Mouse (Mus musculus): Measurements from ENCODE around the gene Mns1.
"Not testable (repeated sequence)": the region's sequence is repeated elsewhere in the genome, so short reads cannot be mapped to it uniquely, and the experiment has no call there.

The Mns1 gene

DNA sequence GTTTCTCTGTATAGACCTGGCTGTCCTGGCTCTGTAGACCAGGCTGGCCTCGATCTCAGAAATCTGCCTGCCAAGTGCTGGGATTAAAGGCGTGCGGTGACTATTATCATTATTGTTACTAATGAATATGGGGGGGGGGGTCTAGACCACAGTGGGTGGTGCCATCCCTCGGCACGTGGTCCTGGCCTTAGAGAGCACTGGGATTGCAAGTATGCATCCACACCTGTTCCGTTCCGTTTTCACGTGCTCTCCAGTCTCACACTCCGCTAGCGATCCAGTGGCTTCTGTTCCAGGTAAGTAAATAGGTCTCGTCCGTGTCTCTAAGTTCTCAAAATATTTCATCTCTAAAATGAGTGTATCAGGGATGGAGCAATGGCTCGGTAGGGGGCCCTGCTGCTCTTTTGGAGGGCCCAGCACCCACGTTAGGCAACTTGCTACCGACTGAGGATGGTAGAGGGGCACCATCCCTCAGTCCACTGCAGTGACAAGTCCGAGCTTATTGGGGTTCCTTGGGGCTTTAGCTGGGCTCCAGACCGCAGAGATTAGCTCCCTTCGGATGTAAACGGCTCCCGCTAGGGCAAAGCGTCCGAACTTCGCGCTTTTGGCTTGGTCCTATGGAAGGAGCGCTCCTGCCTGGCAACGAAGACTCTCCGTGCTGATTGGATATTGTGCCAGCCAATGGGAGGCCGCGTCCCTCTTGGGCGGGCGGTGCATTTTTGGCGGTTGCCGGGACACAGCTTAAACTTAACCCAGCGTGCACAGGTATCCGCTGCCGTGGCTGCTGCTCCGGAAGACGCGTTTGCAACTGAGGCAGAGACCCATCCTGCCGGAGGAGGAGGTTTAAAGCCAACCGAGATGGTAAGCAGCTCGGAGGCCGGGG lies at the start of gene Mns1:
Mns1 (plus strand) TSS at position 190 of the 880 bp plus-strand sequence.
- peak; percentile 91 to 93 for DNase-seq (ENCODE audit: low spot score in 2 of 2)

GRCm38 (mm10) chr9:72388934-72389333 lies 48.9 kb upstream of the Mns1 start:
- DNase-seq (ENCODE audit: low spot score in 2 of 2) = no peak

GRCm38 (mm10) chr9:72389431-72390002 lies 48.3 kb upstream of the Mns1 start:
- no peak for DNase-seq (ENCODE audit: low spot score in 2 of 2)

- no peak for DNase-seq (ENCODE audit: low spot score in 2 of 2)
Measured at GRCm38 (mm10) chr9:72390321-72391077, 47.3 kb upstream of the Mns1 start.

DNA sequence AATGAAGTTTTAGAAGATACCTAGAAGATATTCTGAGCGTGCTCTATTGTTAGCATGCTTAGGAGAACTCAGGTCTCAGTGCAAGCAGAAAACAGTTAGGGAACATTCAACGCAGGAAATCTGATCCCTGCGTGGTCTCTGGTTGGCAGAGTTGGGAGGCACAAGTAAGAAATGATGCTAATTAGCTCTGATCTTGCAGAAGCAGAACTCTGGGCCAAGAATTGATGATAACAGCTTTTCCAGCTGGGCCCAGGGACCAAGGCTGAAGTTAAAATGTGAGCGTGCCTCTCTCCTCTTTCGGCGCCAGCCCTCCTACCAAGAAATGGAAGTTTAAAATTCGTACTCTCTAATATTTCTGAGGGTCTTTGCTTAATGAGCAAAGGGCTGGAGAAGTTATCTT lies 45.1 kb upstream of the Mns1 start:
- DNase-seq (ENCODE audit: low spot score in 2 of 2) = no peak

GRCm38 (mm10) chr9:72393238-72393637 lies 44.6 kb upstream of the Mns1 start:
- DNase-seq (ENCODE audit: low spot score in 2 of 2) = no peak

GRCm38 (mm10) chr9:72393869-72394341 lies 43.9 kb upstream of the Mns1 start:
- no peak for DNase-seq (ENCODE audit: low spot score in 2 of 2)

DNA sequence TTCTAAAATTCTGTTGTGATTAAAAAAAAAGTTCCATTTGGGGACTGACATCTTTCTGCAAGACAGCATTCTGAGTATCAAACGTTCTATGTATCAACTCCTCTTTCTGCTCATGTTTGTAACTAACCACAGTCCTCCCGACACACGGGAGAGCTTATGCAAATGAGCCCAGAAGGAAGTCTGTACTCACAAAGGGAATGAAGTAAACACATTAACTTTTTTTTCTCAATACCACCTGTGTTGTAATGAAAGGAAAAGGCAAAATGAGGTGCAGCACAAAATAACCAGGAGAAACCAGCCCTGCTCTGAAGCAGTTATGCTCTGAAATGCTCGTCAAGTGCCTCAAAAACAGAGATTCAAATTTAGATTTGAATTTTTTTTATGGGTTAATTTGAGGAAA lies 37.7 kb upstream of the Mns1 start:
- no peak for DNase-seq (ENCODE audit: low spot score in 2 of 2)

DNA sequence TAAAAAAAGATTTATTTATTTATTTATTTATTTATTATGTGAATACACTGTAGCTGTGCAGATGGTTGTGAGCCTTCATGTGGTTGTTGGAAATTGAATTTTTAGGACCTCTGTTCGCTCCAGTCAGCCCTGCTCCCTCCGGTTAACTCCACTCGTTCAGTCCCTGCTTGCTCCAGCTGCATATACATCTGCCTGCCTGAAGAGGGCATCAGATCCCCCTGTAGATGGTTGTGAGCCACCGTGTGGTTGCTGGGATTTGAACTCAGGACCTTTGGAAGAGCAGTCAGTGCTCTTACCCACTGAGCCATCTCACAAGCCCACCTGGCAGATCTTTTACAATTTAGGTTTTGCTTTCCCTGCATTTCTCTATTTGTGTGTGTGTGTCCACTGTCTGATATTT lies 36.0 kb upstream of the Mns1 start:
- DNase-seq (ENCODE audit: low spot score in 2 of 2) = not testable (repeated sequence)

DNA sequence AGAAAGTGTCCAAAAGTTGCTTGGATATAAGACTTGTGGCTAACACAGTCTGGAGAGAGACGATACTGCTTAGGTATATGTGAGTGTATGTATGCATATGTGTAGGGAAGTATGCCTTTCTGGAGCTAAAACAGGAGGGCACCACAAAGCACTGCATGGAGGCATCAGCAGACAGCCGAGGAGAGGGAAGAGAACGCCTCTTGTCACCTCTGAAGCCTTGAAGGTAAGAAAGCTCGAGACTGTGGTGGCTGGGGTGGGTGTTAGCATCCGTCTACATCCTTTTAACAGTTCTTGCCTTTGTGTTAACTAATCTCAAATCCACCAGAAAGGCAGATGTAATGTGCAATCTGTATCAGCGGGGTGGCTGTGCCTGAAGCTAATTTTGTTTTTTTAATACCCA lies 34.4 kb upstream of the Mns1 start:
- no peak for DNase-seq (ENCODE audit: low spot score in 2 of 2)

GRCm38 (mm10) chr9:72404446-72404845 lies 33.4 kb upstream of the Mns1 start:
- no peak for DNase-seq (ENCODE audit: low spot score in 2 of 2)

GRCm38 (mm10) chr9:72404934-72405333 lies 32.9 kb upstream of the Mns1 start:
- DNase-seq (ENCODE audit: low spot score in 2 of 2) = no peak

GRCm38 (mm10) chr9:72405882-72406638 lies 31.8 kb upstream of the Mns1 start:
- DNase-seq (ENCODE audit: low spot score in 2 of 2) = no peak

DNA sequence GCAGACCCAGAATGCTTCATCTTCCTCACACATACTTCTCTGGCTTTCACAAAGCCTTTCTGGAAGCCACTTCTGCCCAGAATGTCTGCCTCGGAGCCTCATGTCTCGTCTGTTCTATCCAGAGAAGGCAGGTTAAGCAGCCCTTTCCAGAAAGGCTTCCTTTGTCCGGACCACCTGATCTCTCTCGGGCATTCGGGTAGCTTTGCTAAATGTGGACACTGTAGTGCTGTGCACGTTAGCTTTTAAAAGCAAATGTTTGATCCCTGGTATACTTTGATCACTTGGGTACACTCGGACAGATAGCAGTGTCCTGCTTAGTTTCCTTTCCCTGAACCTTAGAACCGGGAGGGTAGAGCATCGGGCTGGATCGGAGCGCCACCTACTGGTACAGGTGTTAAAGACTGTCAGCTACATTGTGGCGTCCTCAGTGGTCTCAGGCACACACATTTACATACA lies 29.7 kb upstream of the Mns1 start:
- peak; percentile 60 to 73 for DNase-seq (ENCODE audit: low spot score in 2 of 2)

- DNase-seq (ENCODE audit: low spot score in 2 of 2) = peak; percentile 56 to 71
Measured at GRCm38 (mm10) chr9:72409381-72410225, 28.2 kb upstream of the Mns1 start.

DNA sequence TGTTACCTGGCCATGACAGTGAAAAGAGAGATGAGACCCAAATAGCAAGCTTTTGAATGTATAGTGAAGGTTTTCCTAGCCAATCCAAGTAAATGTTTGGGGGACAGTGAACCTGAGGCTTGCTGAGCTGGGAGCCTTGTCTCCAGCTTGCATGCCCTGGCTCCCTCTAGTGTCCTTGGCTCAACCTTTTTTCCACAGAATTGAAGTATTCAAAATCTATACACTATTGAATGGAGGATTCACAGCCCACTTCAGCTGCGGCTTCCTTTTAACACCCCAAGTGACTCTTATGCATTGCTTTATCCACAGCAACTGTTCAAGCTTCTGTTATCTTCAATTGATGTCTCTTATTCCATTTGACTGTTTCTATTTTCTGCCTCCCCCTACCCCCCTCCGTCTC lies 26.1 kb upstream of the Mns1 start:
- DNase-seq (ENCODE audit: low spot score in 2 of 2) = no peak

- DNase-seq (ENCODE audit: low spot score in 2 of 2) = no peak
Measured at GRCm38 (mm10) chr9:72418443-72418842, 19.4 kb upstream of the Mns1 start.

DNA sequence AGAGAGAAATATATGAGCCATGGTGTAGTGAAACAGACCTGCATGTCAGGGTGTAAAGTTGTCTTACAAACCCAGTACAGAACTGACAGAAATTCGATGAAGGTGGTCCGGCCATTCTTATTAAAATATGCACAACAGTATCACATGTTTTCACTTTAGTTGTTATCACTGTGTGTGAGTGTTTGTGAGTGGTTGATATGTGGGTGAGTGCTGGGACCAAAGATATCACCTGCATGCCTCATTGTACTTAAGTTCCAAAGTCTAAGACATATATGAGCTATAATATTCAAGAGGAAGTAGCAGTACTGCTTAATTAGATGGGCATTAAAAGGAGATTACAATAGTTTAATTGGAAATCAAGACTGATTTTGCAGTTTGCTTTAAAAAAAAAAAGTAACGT lies 17.3 kb upstream of the Mns1 start:
- no peak for DNase-seq (ENCODE audit: low spot score in 2 of 2)

DNA sequence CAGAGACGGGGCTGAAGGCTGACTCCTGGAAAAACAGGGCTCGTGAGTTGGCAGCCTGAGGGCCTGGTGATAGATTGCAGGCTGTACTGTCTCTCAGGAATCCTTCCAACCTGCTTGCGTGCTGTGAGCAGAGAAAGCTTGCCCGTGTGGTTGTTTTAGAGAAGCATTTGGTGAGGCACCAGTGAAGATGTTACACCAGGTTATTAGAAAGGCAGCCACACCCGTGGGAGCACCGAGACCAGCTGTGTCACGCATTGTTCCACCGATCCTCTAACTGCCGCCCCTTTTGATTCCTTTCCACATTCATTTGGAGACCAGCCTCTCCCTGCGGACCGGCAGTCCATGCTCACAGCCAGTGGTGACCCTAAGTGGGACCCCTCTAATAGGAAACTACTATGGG lies 15.5 kb upstream of the Mns1 start:
- no peak for DNase-seq (ENCODE audit: low spot score in 2 of 2)

DNA sequence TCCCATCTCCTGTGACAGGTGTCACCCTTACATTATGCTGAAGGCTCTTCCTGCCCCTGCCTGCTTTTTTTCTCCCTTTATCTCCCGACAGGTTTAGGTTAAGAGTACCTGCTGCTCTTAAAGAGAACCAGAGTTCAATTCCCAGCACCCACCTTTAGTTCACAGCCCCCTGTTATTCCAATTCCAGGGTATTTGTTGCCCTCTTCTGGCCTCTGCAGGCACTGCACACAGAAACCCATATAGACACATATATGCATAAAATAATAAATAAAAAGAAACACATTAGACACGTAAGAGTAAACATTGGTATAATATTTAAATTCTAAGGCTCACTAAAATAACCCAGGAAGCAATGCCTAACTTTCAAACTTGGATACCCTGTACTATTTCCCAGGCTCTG lies 15.1 kb upstream of the Mns1 start:
- no peak for DNase-seq (ENCODE audit: low spot score in 2 of 2)

Measured in spleen, postnatal 36 days (tissue).